Mouse (Mus musculus): ENCODE data around the gene Zfp275. TPM values are rescaled to one million over a fixed set of nuclear protein-coding genes. Genes with fewer than 3 reads are reported as not detected.
"Not testable (repeated sequence)": the region's sequence is repeated elsewhere in the genome, so short reads cannot be mapped to it uniquely, and the experiment has no call there.

Gene Zfp275
- polyA plus RNA-seq, 1 experiment from 2014 or later: 20.7 TPM

GRCm38 (mm10) chrX:73356163-73356562 is 13.7 kb downstream of the Zfp275 start:
- H3K27ac ChIP-seq: no peak overlapping the region
- no peak for ATAC-seq (ENCODE audit: low FRiP score)
- H3K4me2 ChIP-seq: no peak overlapping the region
- H3K4me1 ChIP-seq: no peaks in the 10 kb centered on the region
- no peak overlapping the region for H3K4me3 ChIP-seq (replicated peaks)
- 0 out of 2 replicates have a peak, but pooled peaks cover 5% of the 10 kb centered on the region for H3K9me3 ChIP-seq
- no peak overlapping the region for H3K9ac ChIP-seq
- peaks cover 44% of the 10 kb centered on the region for H3K36me3 ChIP-seq (replicated peaks)
- H3K27me3 ChIP-seq: no peaks in the 10 kb centered on the region
- WGBS: 94% methylated on average over 2 of the region's 2 CpGs

DNA sequence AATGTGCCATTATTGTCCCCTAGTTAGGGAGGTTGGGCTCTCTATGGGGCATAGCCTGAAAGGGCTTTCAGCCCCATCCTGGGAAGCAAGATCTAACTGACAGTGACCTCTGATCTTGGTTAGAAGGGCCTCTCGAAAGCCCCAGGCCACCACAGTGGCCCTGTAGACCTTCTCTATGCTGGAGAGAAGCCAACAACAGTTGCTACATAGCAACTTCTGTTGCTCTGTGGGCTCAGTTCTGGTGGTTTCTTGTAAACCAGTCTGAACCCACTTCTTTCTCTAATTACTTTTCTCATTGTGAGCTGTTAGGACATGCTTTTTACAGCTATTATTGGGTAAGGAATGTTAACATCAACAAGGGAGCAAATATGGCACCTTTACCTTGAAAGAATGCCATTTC is 14.3 kb downstream of the Zfp275 start:
- WGBS: 100% methylated on average over 1 of the region's 1 CpGs
- Histone ChIP-seq H3K4me1 (no peaks in the 10 kb centered on the region), H3K27ac (no peak overlapping the region), H3K4me3 (replicated peaks) (no peak overlapping the region), H3K27me3 (no peaks in the 10 kb centered on the region), H3K4me2 (no peak overlapping the region), H3K36me3 (replicated peaks) (peaks cover 43% of the 10 kb centered on the region), H3K9ac (no peak overlapping the region), H3K9me3 (0 out of 2 replicates have a peak, but pooled peaks cover 5% of the 10 kb centered on the region)
- no peak for ATAC-seq (ENCODE audit: low FRiP score)

DNA sequence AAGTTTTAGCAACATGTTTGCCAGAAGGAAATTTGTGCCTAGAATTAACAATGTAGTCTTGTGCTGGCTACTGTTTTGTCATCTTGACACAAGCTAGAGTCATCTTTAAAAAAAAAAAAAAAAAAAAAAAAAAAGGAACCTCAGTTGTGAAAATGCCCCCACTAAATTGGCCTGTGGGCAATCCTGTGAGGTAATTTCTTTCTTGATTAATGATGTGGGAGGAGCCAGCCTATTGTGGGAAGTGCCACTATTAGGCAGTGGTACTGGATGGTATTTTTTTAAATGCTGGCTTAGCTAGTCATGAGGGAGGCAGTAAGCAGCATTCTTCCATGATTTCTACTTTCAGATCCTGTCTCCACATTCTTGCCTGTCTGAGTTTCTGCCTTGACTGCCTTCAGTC is 20.9 kb downstream of the Zfp275 start:
- Histone ChIP-seq H3K9me3 (no peaks in the 10 kb centered on the region), H3K4me2 (no peak overlapping the region), H3K36me3 (replicated peaks) (0 out of 2 replicates have a peak, but pooled peaks cover 5% of the 10 kb centered on the region), H3K27ac (no peak overlapping the region), H3K4me1 (no peaks in the 10 kb centered on the region), H3K4me3 (replicated peaks) (no peak overlapping the region), H3K27me3 (no peaks in the 10 kb centered on the region), H3K9ac (no peak overlapping the region)
- no peak for ATAC-seq (ENCODE audit: low FRiP score)

- Histone ChIP-seq H3K4me1 (no peaks in the 10 kb centered on the region), H3K9ac (no peak overlapping the region), H3K4me2 (no peak overlapping the region), H3K36me3 (replicated peaks) (no peaks in the 10 kb centered on the region), H3K9me3 (no peaks in the 10 kb centered on the region), H3K27me3 (0 out of 2 replicates have a peak, but pooled peaks cover 4% of the 10 kb centered on the region), H3K27ac (no peak overlapping the region), H3K4me3 (replicated peaks) (no peak overlapping the region)
- WGBS: 75% methylated on average over 6 of the region's 6 CpGs
- peak; percentile 57 for ATAC-seq (ENCODE audit: low FRiP score)
Observed at GRCm38 (mm10) chrX:73384419-73384818, 42.0 kb downstream of the Zfp275 start.

- Histone ChIP-seq H3K9ac (no peak overlapping the region), H3K27ac (no peak overlapping the region), H3K4me1 (no peaks in the 10 kb centered on the region), H3K4me3 (replicated peaks) (no peak overlapping the region), H3K4me2 (no peak overlapping the region), H3K27me3 (0 out of 2 replicates have a peak, but pooled peaks cover 4% of the 10 kb centered on the region), H3K36me3 (replicated peaks) (no peaks in the 10 kb centered on the region), H3K9me3 (no peaks in the 10 kb centered on the region)
- whole genome bisulfite sequencing: 48% methylated on average over 1 of the region's 1 CpGs
- ATAC-seq (ENCODE audit: low FRiP score): no peak
Observed at GRCm38 (mm10) chrX:73384924-73385323, 42.5 kb downstream of the Zfp275 start.

GRCm38 (mm10) chrX:73391481-73391880 is 49.1 kb downstream of the Zfp275 start:
- no peaks in the 10 kb centered on the region for H3K36me3 ChIP-seq (replicated peaks)
- no peak overlapping the region for H3K4me3 ChIP-seq (replicated peaks)
- H3K9ac ChIP-seq: no peak overlapping the region
- 0 out of 2 replicates have a peak, but pooled peaks cover 2% of the 10 kb centered on the region for H3K27me3 ChIP-seq
- H3K4me1 ChIP-seq: no peaks in the 10 kb centered on the region
- ATAC-seq (ENCODE audit: low FRiP score): no peak
- 86% methylated on average over 4 of the region's 4 CpGs for WGBS
- H3K4me2 ChIP-seq: no peak overlapping the region
- no peaks in the 10 kb centered on the region for H3K9me3 ChIP-seq
- no peak overlapping the region for H3K27ac ChIP-seq

GRCm38 (mm10) chrX:73396446-73396845 is 54.0 kb downstream of the Zfp275 start:
- no peak overlapping the region for H3K4me2 ChIP-seq
- peaks cover 5% of the 10 kb centered on the region; the same call in 1 of the 2 replicates for H3K27me3 ChIP-seq
- no peaks in the 10 kb centered on the region for H3K36me3 ChIP-seq (replicated peaks)
- no peak for ATAC-seq (ENCODE audit: low FRiP score)
- H3K4me3 ChIP-seq (replicated peaks): no peak overlapping the region
- no peak overlapping the region for H3K9ac ChIP-seq
- WGBS: 100% methylated on average over 1 of the region's 1 CpGs
- no peaks in the 10 kb centered on the region for H3K4me1 ChIP-seq
- no peak overlapping the region for H3K27ac ChIP-seq
- no peaks in the 10 kb centered on the region for H3K9me3 ChIP-seq

GRCm38 (mm10) chrX:73398636-73399035 is 56.2 kb downstream of the Zfp275 start, which contains the start of gene Gm18336:
Gene Gm18336, minus strand, starts transcription at chrX:73398736.
- ATAC-seq (ENCODE audit: low FRiP score); H3K4me2 ChIP-seq; H3K9me3 ChIP-seq: not testable (repeated sequence)

DNA sequence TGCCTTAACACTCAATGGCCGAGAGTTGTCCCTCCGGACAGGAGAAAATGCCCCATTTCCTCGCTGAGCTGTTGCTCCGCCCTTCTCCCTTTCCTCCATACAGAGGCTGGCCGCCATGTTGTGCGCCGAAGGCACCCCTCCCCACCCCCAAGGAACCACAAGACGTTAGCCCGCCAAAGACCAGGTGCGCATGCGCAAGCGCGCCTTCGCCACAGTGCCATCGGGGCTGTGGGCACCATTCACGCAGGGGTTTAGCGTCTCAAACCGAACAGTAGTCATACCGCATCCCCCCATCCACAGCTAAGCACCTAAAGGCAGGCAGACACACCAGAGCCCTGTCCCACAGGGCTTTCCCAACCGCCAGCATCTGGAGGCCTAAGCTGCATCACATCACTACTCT is 58.5 kb downstream of the Zfp275 start:
- WGBS: 89% methylated on average over 20 of the region's 20 CpGs
- Histone ChIP-seq H3K27me3 (peaks cover 5% of the 10 kb centered on the region; the same call in 1 of the 2 replicates), H3K9ac (no peak overlapping the region), H3K4me2 (no peak overlapping the region), H3K27ac (no peak overlapping the region), H3K9me3 (no peaks in the 10 kb centered on the region), H3K4me1 (no peaks in the 10 kb centered on the region), H3K36me3 (replicated peaks) (no peaks in the 10 kb centered on the region), H3K4me3 (replicated peaks) (no peak overlapping the region)
- no peak for ATAC-seq (ENCODE audit: low FRiP score)

More at GRCm38 (mm10) chrX:73398636-73399035, 56.2 kb downstream of the Zfp275 start, which contains the start of gene Gm18336:
- H3K36me3 ChIP-seq (replicated peaks); H3K4me1 ChIP-seq; H3K4me3 ChIP-seq (replicated peaks); H3K9ac ChIP-seq; H3K27me3 ChIP-seq; H3K27ac ChIP-seq: not testable (repeated sequence)
- 73% methylated on average over 2 of the region's 2 CpGs for WGBS

DNA sequence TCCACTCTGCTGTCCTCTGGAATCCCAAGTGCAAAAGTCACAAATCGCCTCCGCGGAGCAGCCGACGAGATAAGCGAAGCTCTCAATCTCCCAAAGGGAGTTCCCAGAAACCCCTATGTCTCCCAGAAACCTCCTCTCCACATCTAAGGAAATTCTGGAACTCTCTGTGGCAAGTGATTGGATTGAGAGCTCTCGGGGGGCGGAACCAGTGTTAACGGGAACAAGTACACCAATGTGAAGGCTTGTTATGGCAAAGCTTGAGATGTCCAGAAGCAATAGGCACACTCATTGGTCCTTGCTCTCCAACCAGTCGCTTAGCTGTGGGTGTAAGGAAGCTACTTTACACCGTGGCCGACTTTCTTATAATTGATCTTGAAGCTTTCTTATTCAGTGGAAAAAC is 59.2 kb downstream of the Zfp275 start:
- H3K4me1 ChIP-seq: no peaks in the 10 kb centered on the region
- WGBS: 94% methylated on average over 12 of the region's 12 CpGs
- no peak overlapping the region for H3K27ac ChIP-seq
- ATAC-seq (ENCODE audit: low FRiP score): no peak
- H3K36me3 ChIP-seq (replicated peaks): no peaks in the 10 kb centered on the region
- no peak overlapping the region for H3K4me2 ChIP-seq
- H3K27me3 ChIP-seq: peaks cover 2% of the 10 kb centered on the region; the same call in 1 of the 2 replicates
- no peaks in the 10 kb centered on the region for H3K9me3 ChIP-seq
- no peak overlapping the region for H3K4me3 ChIP-seq (replicated peaks)
- H3K9ac ChIP-seq: no peak overlapping the region

Other genes starting within 250 kb of the Zfp275 start
- gene Xlr3a, start 245.5 kb upstream of the Zfp275 start, polyA plus RNA-seq (2016; fragmentation: Nextera tagmentation; extraction: Ambion mirVana): 2.7 and 3.3 TPM in 2 replicates
- 0.31 TPM in 1 of 2 replicates, not detected in the other for gene Gm14685, start 225.6 kb upstream of the Zfp275 start, polyA plus RNA-seq (2016; fragmentation: Nextera tagmentation; extraction: Ambion mirVana)
- not detected in 2 replicates for gene Xlr5b, start 193.8 kb upstream of the Zfp275 start, polyA plus RNA-seq (2016; fragmentation: Nextera tagmentation; extraction: Ambion mirVana)
- gene DXBay18, start 193.2 kb upstream of the Zfp275 start, polyA plus RNA-seq (2016; fragmentation: Nextera tagmentation; extraction: Ambion mirVana): 0.45 TPM in 1 of 2 replicates, not detected in the other
- not detected in 2 replicates for gene Spin2d, start 165.6 kb upstream of the Zfp275 start, polyA plus RNA-seq (2016; fragmentation: Nextera tagmentation; extraction: Ambion mirVana)
- 13.6 and 14.0 TPM in 2 replicates for gene Xlr3b, start 150.4 kb upstream of the Zfp275 start, polyA plus RNA-seq (2016; fragmentation: Nextera tagmentation; extraction: Ambion mirVana)
- gene Xlr4b, start 128.3 kb upstream of the Zfp275 start, polyA plus RNA-seq (2016; fragmentation: Nextera tagmentation; extraction: Ambion mirVana): 0.28 and 0.93 TPM in 2 replicates
- 20.5 and 22.5 TPM in 2 replicates for gene F8a, start 114.3 kb upstream of the Zfp275 start, polyA plus RNA-seq (2016; fragmentation: Nextera tagmentation; extraction: Ambion mirVana)
- 0.20 TPM in 1 of 2 replicates, not detected in the other for gene Xlr4c, start 99.5 kb upstream of the Zfp275 start, polyA plus RNA-seq (2016; fragmentation: Nextera tagmentation; extraction: Ambion mirVana)
- gene Xlr3c, start 77.2 kb upstream of the Zfp275 start, polyA plus RNA-seq (2016; fragmentation: Nextera tagmentation; extraction: Ambion mirVana): 0.23 TPM in 1 of 2 replicates, not detected in the other
- gene Xlr5a, start 49.6 kb upstream of the Zfp275 start, polyA plus RNA-seq (2016; fragmentation: Nextera tagmentation; extraction: Ambion mirVana): not detected in 2 replicates
- gene Xlr5c, start 49.6 kb upstream of the Zfp275 start, polyA plus RNA-seq (2016; fragmentation: Nextera tagmentation; extraction: Ambion mirVana): not detected in 2 replicates
- not detected in 2 replicates for gene Gm45015, start 5.8 kb upstream of the Zfp275 start, polyA plus RNA-seq (2016; fragmentation: Nextera tagmentation; extraction: Ambion mirVana)
- gene Gm18336, start 56.1 kb downstream of the Zfp275 start, polyA plus RNA-seq (2016; fragmentation: Nextera tagmentation; extraction: Ambion mirVana): not detected in 2 replicates
- 0.17 and 0.22 TPM in 2 replicates for gene Zfp92, start 68.5 kb downstream of the Zfp275 start, polyA plus RNA-seq (2016; fragmentation: Nextera tagmentation; extraction: Ambion mirVana)
- gene Trex2, start 92.7 kb downstream of the Zfp275 start, polyA plus RNA-seq (2016; fragmentation: Nextera tagmentation; extraction: Ambion mirVana): not detected in 2 replicates
- gene Haus7, start 116.4 kb downstream of the Zfp275 start, polyA plus RNA-seq (2016; fragmentation: Nextera tagmentation; extraction: Ambion mirVana): 68.2 and 72.9 TPM in 2 replicates
- gene Bgn, start 141.0 kb downstream of the Zfp275 start, polyA plus RNA-seq (2016; fragmentation: Nextera tagmentation; extraction: Ambion mirVana): 21.4 and 21.5 TPM in 2 replicates
- 0.74 and 0.78 TPM in 2 replicates for gene Atp2b3, start 160.5 kb downstream of the Zfp275 start, polyA plus RNA-seq (2016; fragmentation: Nextera tagmentation; extraction: Ambion mirVana)

All from forebrain, embryonic 12.5 days (tissue).